11 mouse cellular contexts compared by ENCODE assay signal in genomic region chr4:137489996-137490395, GRCm38 (mm10). TPM values are rescaled to one million over a fixed set of nuclear protein-coding genes. Genes with fewer than 3 reads are reported as not detected.
DNase-seq lines count a peak whose midpoint lies in the region; ATAC-seq lines count a peak whose summit lies in the region.
"Had no signal": no experiment of that assay in that cellular context is flagged by ENCODE, and none has a peak within 500 bp of the region (broad histone marks: within the 10 kb centered on the region; RNA-seq: fewer than 3 reads in every experiment).

No protein-coding gene starts in this region.

- no peaks in the 10 kb centered on the region for H3K9me3 ChIP-seq in embryonic facial prominence, embryonic 15.5 days (replicated peaks)
- no peaks in the 10 kb centered on the region for H3K9me3 ChIP-seq in intestine, embryonic 15.5 days
- no peaks in the 10 kb centered on the region for H3K9me3 ChIP-seq in liver, embryonic 15.5 days (replicated peaks)

- H3K4me3 ChIP-seq in embryonic facial prominence, embryonic 15.5 days (replicated peaks), result no peak overlapping the region
- no peak overlapping the region for H3K4me3 ChIP-seq in intestine, embryonic 15.5 days (replicated peaks)
- H3K4me3 ChIP-seq in liver, embryonic 15.5 days (replicated peaks), result no peak overlapping the region

- H3K4me2 ChIP-seq in embryonic facial prominence, embryonic 15.5 days (replicated peaks), result no peak overlapping the region
- H3K4me2 ChIP-seq in intestine, embryonic 15.5 days (replicated peaks), result no peak overlapping the region
- H3K4me2 ChIP-seq in liver, embryonic 15.5 days, result no peak overlapping the region

- ATAC-seq in embryonic facial prominence, embryonic 15.5 days (ENCODE audit: insufficient number of reproducible peaks, low FRiP score, low TSS enrichment, low read depth), result no peak
- no peak for ATAC-seq in intestine, embryonic 15.5 days
- 0 out of 2 replicates have a peak, but pooled peaks have one; percentile 30 for ATAC-seq in liver, embryonic 15.5 days (ENCODE audit: insufficient read depth)

- DNase-seq in kidney, adult 11 months, result peak; percentile 67
- DNase-seq in kidney, adult 18-20 months, result no peak
- no peak for DNase-seq in left cerebral cortex, postnatal 4 days
- DNase-seq in thymus, postnatal 25 days, result no peak
- no peak for DNase-seq in spleen, postnatal 4 days (ENCODE audit: low spot score in 2 of 2)
- DNase-seq: cerebellum, adult 9-11 months had no signal

- no peaks in the 10 kb centered on the region for H3K36me3 ChIP-seq in embryonic facial prominence, embryonic 15.5 days
- H3K36me3 ChIP-seq in intestine, embryonic 15.5 days, result no peaks in the 10 kb centered on the region
- H3K36me3 ChIP-seq in liver, embryonic 15.5 days (replicated peaks), result no peaks in the 10 kb centered on the region

- H3K9ac ChIP-seq in embryonic facial prominence, embryonic 15.5 days, result no peak overlapping the region
- 0 out of 2 replicates have a peak overlapping the region, but pooled peaks have one; percentile 10 for H3K9ac ChIP-seq in intestine, embryonic 15.5 days
- H3K9ac ChIP-seq in liver, embryonic 15.5 days, result no peak overlapping the region

- H3K27me3 ChIP-seq in embryonic facial prominence, embryonic 15.5 days, result no peaks in the 10 kb centered on the region
- no peaks in the 10 kb centered on the region for H3K27me3 ChIP-seq in intestine, embryonic 15.5 days (replicated peaks)
- H3K27me3 ChIP-seq in liver, embryonic 15.5 days, result no peaks in the 10 kb centered on the region

- peaks cover 71% of the 10 kb centered on the region for H3K4me1 ChIP-seq in embryonic facial prominence, embryonic 15.5 days
- H3K4me1 ChIP-seq in intestine, embryonic 15.5 days (replicated peaks), result peaks cover 66% of the 10 kb centered on the region
- H3K4me1 ChIP-seq in liver, embryonic 15.5 days (replicated peaks), result peaks cover 66% of the 10 kb centered on the region

- intact Hi-C loops in left cerebral cortex, postnatal 4 days (cut with DNase I), result no loop called here

- H3K27ac ChIP-seq in embryonic facial prominence, embryonic 15.5 days (replicated peaks), result peak overlapping the region; percentile 91
- peak overlapping the region; percentile 93 for H3K27ac ChIP-seq in intestine, embryonic 15.5 days
- 0 out of 2 replicates have a peak overlapping the region, but pooled peaks have one; percentile 29 for H3K27ac ChIP-seq in liver, embryonic 15.5 days (replicated peaks)

- WGBS in embryonic facial prominence, embryonic 15.5 days, result 52% methylated on average over 8 of the region's 8 CpGs
- 60% methylated on average over 8 of the region's 8 CpGs for WGBS in intestine, embryonic 15.5 days
- 20% methylated on average over 8 of the region's 8 CpGs for WGBS in liver, embryonic 15.5 days (ENCODE audit: insufficient replicate concordance)

RNA-seq across cellular contexts. Expression of gene Hspg2, which starts 21.4 kb away (rescaled TPM):
- 48.5 and 49.1 TPM in 2 replicates for polyA plus RNA-seq in embryonic facial prominence, embryonic 15.5 days (2015; fragmentation: Nextera tagmentation; extraction: Ambion mirVana)
- polyA plus RNA-seq in intestine, embryonic 15.5 days (2015; fragmentation: Nextera tagmentation; extraction: Ambion mirVana), result 20.9 and 23.0 TPM in 2 replicates
- polyA plus RNA-seq in liver, embryonic 15.5 days (2015; fragmentation: Nextera tagmentation; extraction: Ambion mirVana), result 3.9 and 5.1 TPM in 2 replicates
- total RNA-seq in left cerebral cortex, postnatal 4 days (2021), result 10 to 100 TPM; 14.9 to 15.0 TPM

RNA-seq across cellular contexts. Expression of gene 1700013G24Rik, which starts 36.9 kb away (rescaled TPM):
- not detected in 2 replicates for polyA plus RNA-seq in embryonic facial prominence, embryonic 15.5 days (2015; fragmentation: Nextera tagmentation; extraction: Ambion mirVana)
- not detected in 2 replicates for polyA plus RNA-seq in intestine, embryonic 15.5 days (2015; fragmentation: Nextera tagmentation; extraction: Ambion mirVana)
- not detected in 2 replicates for polyA plus RNA-seq in liver, embryonic 15.5 days (2015; fragmentation: Nextera tagmentation; extraction: Ambion mirVana)
- total RNA-seq in left cerebral cortex, postnatal 4 days (2021), result not detected
- polyA plus RNA-seq: large intestine, adult 2 months; thymus, postnatal 0 days had no signal

RNA-seq across cellular contexts. Expression of gene Cela3b, which starts 59.7 kb away (rescaled TPM):
- polyA plus RNA-seq in embryonic facial prominence, embryonic 15.5 days (2015; fragmentation: Nextera tagmentation; extraction: Ambion mirVana), result not detected in 2 replicates
- polyA plus RNA-seq in intestine, embryonic 15.5 days (2015; fragmentation: Nextera tagmentation; extraction: Ambion mirVana), result 74.8 and 281 TPM in 2 replicates
- 0.18 and 1.0 TPM in 2 replicates for polyA plus RNA-seq in liver, embryonic 15.5 days (2015; fragmentation: Nextera tagmentation; extraction: Ambion mirVana)
- not detected for total RNA-seq in left cerebral cortex, postnatal 4 days (2021)
- polyA plus RNA-seq: thymus, postnatal 0 days had no signal

Comparison
In these comparisons a context has a peak if more than half of its experiments do, and no peak if none do; other contexts are left out.
1. H3K27ac ChIP-seq: peak in every context shown above with its lines; median percentile 93 in intestine, embryonic 15.5 days; 91 in embryonic facial prominence, embryonic 15.5 days; 29 in liver, embryonic 15.5 days.
2. RNA of gene Cela3b, which starts 59.7 kb away (polyA plus RNA-seq): 74.8 to 281 TPM in intestine, embryonic 15.5 days; 0.18 to 1.0 TPM in liver, embryonic 15.5 days and not detected in embryonic facial prominence, embryonic 15.5 days; every median in the first group is over 10 times any median in the second.